Mouse (Mus musculus): Measurements from ENCODE around the gene Vbp1. TPM values are rescaled to one million over a fixed set of nuclear protein-coding genes. Genes with fewer than 3 reads are reported as not detected.
"Not testable (repeated sequence)": the region's sequence is repeated elsewhere in the genome, so short reads cannot be mapped to it uniquely, and the experiment has no call there.

The Vbp1 gene
- 278 and 308 TPM in 2 replicates for polyA plus RNA-seq (2015; fragmentation: Nextera tagmentation; extraction: Ambion mirVana)

- H3K9ac ChIP-seq (ENCODE audit: low read depth, low read length): peak within 1 kb of the TSS; percentile 68
- peak within 1 kb of the TSS; percentile 86 for H3K27ac ChIP-seq (ENCODE audit: low read depth, low read length)
- no peaks in the 10 kb centered on the region for H3K4me1 ChIP-seq (ENCODE audit: control insufficient read depth, insufficient read depth, low read depth, low read length)
- ATAC-seq: peak; percentile 100
- H3K27me3 ChIP-seq (replicated peaks; ENCODE audit: control insufficient read depth, insufficient read depth, low read length): no peaks in the 10 kb centered on the region
- WGBS: 15% methylated on average over 37 of the region's 37 CpGs
- H3K4me3 ChIP-seq (ENCODE audit: low read length): peak within 1 kb of the TSS; percentile 58
- H3K9me3 ChIP-seq (ENCODE audit: control insufficient read depth, low read length): no peaks in the 10 kb centered on the region
- peak within 1 kb of the TSS; percentile 49 for H3K4me2 ChIP-seq (ENCODE audit: low read length)
- no peaks in the 10 kb centered on the region for H3K36me3 ChIP-seq (ENCODE audit: control insufficient read depth, insufficient read depth, low read length)
These were observed at the start of gene Vbp1 for GRCm38 (mm10) chrX:75514179-75514972. Gene Vbp1 (plus strand): TSS chrX:75514299.

GRCm38 (mm10) chrX:75475182-75475644 lies 38.9 kb upstream of the Vbp1 start:
- not testable (repeated sequence) for H3K4me1 ChIP-seq (ENCODE audit: control insufficient read depth, insufficient read depth, low read depth, low read length); H3K27me3 ChIP-seq (replicated peaks; ENCODE audit: control insufficient read depth, insufficient read depth, low read length); H3K9me3 ChIP-seq (ENCODE audit: control insufficient read depth, low read length); H3K27ac ChIP-seq (ENCODE audit: low read depth, low read length); H3K36me3 ChIP-seq (ENCODE audit: control insufficient read depth, insufficient read depth, low read length)
- H3K9ac ChIP-seq (ENCODE audit: low read depth, low read length): peak overlapping the region; percentile 60
- H3K4me2 ChIP-seq (ENCODE audit: low read length): peak overlapping the region; percentile 50
- peak overlapping the region; percentile 42 for H3K4me3 ChIP-seq (ENCODE audit: low read length)
- WGBS: 18% methylated on average over 37 of the region's 37 CpGs
- peak; percentile 99 for ATAC-seq

GRCm38 (mm10) chrX:75489886-75490285 lies 24.2 kb upstream of the Vbp1 start:
- 84% methylated on average over 1 of the region's 1 CpGs for WGBS
- no peak for ATAC-seq
- Histone ChIP-seq H3K9ac (ENCODE audit: low read depth, low read length) (no peak overlapping the region), H3K4me3 (ENCODE audit: low read length) (no peak overlapping the region), H3K27me3 (replicated peaks; ENCODE audit: control insufficient read depth, insufficient read depth, low read length) (no peaks in the 10 kb centered on the region), H3K9me3 (ENCODE audit: control insufficient read depth, low read length) (no peaks in the 10 kb centered on the region), H3K4me1 (ENCODE audit: control insufficient read depth, insufficient read depth, low read depth, low read length) (no peaks in the 10 kb centered on the region), H3K27ac (ENCODE audit: low read depth, low read length) (no peak overlapping the region), H3K36me3 (ENCODE audit: control insufficient read depth, insufficient read depth, low read length) (no peaks in the 10 kb centered on the region), H3K4me2 (ENCODE audit: low read length) (no peak overlapping the region)

GRCm38 (mm10) chrX:75513787-75514178 lies 316 bp upstream of the Vbp1 start:
- Histone ChIP-seq H3K4me1 (ENCODE audit: control insufficient read depth, insufficient read depth, low read depth, low read length) (no peaks in the 10 kb centered on the region), H3K4me3 (ENCODE audit: low read length) (peak overlapping the region; percentile 19; the same call in 1 of the 2 replicates), H3K27ac (ENCODE audit: low read depth, low read length) (0 out of 2 replicates have a peak overlapping the region, but pooled peaks have one; percentile 42), H3K9ac (ENCODE audit: low read depth, low read length) (peak overlapping the region; percentile 39; the same call in 1 of the 2 replicates), H3K36me3 (ENCODE audit: control insufficient read depth, insufficient read depth, low read length) (no peaks in the 10 kb centered on the region), H3K4me2 (ENCODE audit: low read length) (peak overlapping the region; percentile 49), H3K27me3 (replicated peaks; ENCODE audit: control insufficient read depth, insufficient read depth, low read length) (no peaks in the 10 kb centered on the region), H3K9me3 (ENCODE audit: control insufficient read depth, low read length) (no peaks in the 10 kb centered on the region)
- peak; percentile 73; the same call in 1 of the 2 replicates for ATAC-seq
- 33% methylated on average over 3 of the region's 3 CpGs for WGBS

DNA sequence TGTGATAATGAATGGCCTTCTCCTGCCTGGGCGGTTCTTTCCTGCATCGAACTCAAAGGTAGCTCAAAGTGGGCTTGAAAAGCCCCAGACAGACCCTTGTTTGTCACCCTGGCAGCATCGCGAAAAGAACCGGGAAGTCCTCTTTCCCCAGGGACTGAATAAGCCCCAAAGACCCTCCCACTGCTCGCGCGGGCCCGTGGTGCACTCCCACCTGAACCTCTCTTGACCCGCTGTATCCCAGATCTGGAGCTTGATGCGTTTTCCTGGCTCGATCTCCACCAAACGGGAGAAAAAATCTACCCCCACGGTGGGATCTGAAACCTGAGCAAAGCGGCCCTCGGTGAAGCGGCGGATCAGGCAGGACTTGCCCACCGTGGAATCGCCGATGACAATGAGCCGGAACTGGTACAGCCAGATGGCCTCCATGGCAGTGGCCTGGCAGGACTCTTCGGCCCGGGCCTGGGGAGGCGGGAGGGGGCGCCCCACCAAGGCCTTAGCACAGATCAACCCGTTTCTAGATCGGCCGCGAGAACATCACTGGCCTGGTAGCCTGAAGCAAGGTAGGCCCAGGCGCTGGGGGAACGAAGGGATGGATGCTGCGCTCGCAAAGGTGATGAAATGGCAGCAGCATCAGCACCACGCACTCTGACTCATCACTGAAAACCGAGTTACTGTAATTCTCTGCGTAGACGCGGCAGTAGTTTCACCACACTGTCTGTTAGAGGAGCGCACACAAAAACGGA lies 63.7 kb downstream of the Vbp1 start, which contains the start of gene Rab39b:
Gene Rab39b (minus strand): TSS at position 650 of the 743 bp plus-strand sequence.
- Histone ChIP-seq H3K27ac (ENCODE audit: low read depth, low read length) (peak within 1 kb of the TSS; percentile 86), H3K4me2 (ENCODE audit: low read length) (peak within 1 kb of the TSS; percentile 42), H3K4me3 (ENCODE audit: low read length) (peak within 1 kb of the TSS; percentile 58), H3K36me3 (ENCODE audit: control insufficient read depth, insufficient read depth, low read length) (no peaks in the 10 kb centered on the region), H3K4me1 (ENCODE audit: control insufficient read depth, insufficient read depth, low read depth, low read length) (no peaks in the 10 kb centered on the region), H3K9me3 (ENCODE audit: control insufficient read depth, low read length) (no peaks in the 10 kb centered on the region), H3K9ac (ENCODE audit: low read depth, low read length) (peak within 1 kb of the TSS; percentile 81), H3K27me3 (replicated peaks; ENCODE audit: control insufficient read depth, insufficient read depth, low read length) (no peaks in the 10 kb centered on the region)
- ATAC-seq: peak; percentile 99
- 15% methylated on average over 39 of the region's 41 CpGs for WGBS

DNA sequence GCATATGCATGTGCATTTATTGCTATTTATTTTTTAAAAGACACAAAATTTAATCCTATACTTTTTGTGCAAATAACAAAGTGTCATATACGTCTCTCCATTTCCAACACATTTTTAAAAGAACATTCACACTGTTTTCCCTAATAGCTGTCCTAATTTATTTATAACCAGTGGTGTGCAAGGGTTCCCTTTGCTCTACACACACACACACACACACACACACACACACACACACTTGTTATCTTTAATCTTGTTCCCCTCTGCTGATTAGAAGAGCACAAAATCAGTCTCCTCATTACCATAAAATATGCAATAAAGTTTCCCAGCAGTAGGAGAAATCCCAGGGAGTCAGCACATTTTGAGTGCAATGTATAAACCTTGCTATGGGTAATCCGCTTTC lies 64.4 kb downstream of the Vbp1 start:
- H3K36me3 ChIP-seq (ENCODE audit: control insufficient read depth, insufficient read depth, low read length): no peaks in the 10 kb centered on the region
- H3K27me3 ChIP-seq (replicated peaks; ENCODE audit: control insufficient read depth, insufficient read depth, low read length): no peaks in the 10 kb centered on the region
- 86% methylated on average over 2 of the region's 2 CpGs for WGBS
- no peak overlapping the region for H3K4me2 ChIP-seq (ENCODE audit: low read length)
- no peaks in the 10 kb centered on the region for H3K4me1 ChIP-seq (ENCODE audit: control insufficient read depth, insufficient read depth, low read depth, low read length)
- ATAC-seq: no peak
- no peak overlapping the region for H3K4me3 ChIP-seq (ENCODE audit: low read length)
- no peak overlapping the region for H3K9ac ChIP-seq (ENCODE audit: low read depth, low read length)
- no peak overlapping the region for H3K27ac ChIP-seq (ENCODE audit: low read depth, low read length)
- H3K9me3 ChIP-seq (ENCODE audit: control insufficient read depth, low read length): no peaks in the 10 kb centered on the region

Other genes with a start within 250 kb of the Vbp1 start
- 29.9 and 32.7 TPM in 2 replicates for gene Fundc2, start 131.9 kb upstream of the Vbp1 start, polyA plus RNA-seq (2015; fragmentation: Nextera tagmentation; extraction: Ambion mirVana)
- gene F8, start 131.7 kb upstream of the Vbp1 start, polyA plus RNA-seq (2015; fragmentation: Nextera tagmentation; extraction: Ambion mirVana): 1.8 and 2.3 TPM in 2 replicates
- 24.7 and 27.9 TPM in 2 replicates for gene Cmc4, start 97.7 kb upstream of the Vbp1 start, polyA plus RNA-seq (2015; fragmentation: Nextera tagmentation; extraction: Ambion mirVana)
- gene Mtcp1, start 97.7 kb upstream of the Vbp1 start, polyA plus RNA-seq (2015; fragmentation: Nextera tagmentation; extraction: Ambion mirVana): 4.5 and 5.8 TPM in 2 replicates
- gene Brcc3, start 97.7 kb upstream of the Vbp1 start, polyA plus RNA-seq (2015; fragmentation: Nextera tagmentation; extraction: Ambion mirVana): 46.5 and 51.7 TPM in 2 replicates
- 26.7 and 26.8 TPM in 2 replicates for gene Rab39b, start 63.9 kb downstream of the Vbp1 start, polyA plus RNA-seq (2015; fragmentation: Nextera tagmentation; extraction: Ambion mirVana)

All from hindbrain, embryonic 16.5 days (tissue).